Mouse (Mus musculus) forebrain, embryonic 11.5 days (tissue): ENCODE data around the gene Gsdmc3. TPM values are rescaled to one million over a fixed set of nuclear protein-coding genes. Genes with fewer than 3 reads are reported as not detected.
"Not testable (repeated sequence)": the region's sequence is repeated elsewhere in the genome, so short reads cannot be mapped to it uniquely, and the experiment has no call there.

Experiments used
- ATAC-seq: fragments of 200-750 bp; cut with Nextera tagmentation; replicated peaks from 2 replicates; pipeline ENCODE4 v1.8.0; 2017; ENCODE audit warnings: moderate TSS enrichment; ENCODE audit not compliant: low FRiP score
- DNase-seq: peaks from one replicate; pipeline ENCODE4 v3.0.0-alpha.2; 2017; ENCODE audit warnings: low spot score
- H3K27ac ChIP-seq: fragments of 300-500 bp; sonication (generic); 2 replicates; pipeline ENCODE4 v1.5.1; 2014; ENCODE audit warnings: low read depth, low read length
- H3K27me3 ChIP-seq: fragments of 300-500 bp; sonication (generic); 2 replicates; pipeline ENCODE4 v1.6.1; 2014; ENCODE audit warnings: mild to moderate bottlenecking, low read length, mixed read lengths; ENCODE audit not compliant: control insufficient read depth, insufficient read depth
- H3K36me3 ChIP-seq: fragments of 300-500 bp; sonication (generic); 2 replicates; pipeline ENCODE4 v1.6.1; 2014; ENCODE audit warnings: mild to moderate bottlenecking, low read length, moderate library complexity, mixed read lengths; ENCODE audit not compliant: control insufficient read depth, insufficient read depth
- H3K4me1 ChIP-seq: fragments of 300-500 bp; sonication (generic); replicated peaks from 2 replicates; pipeline ENCODE4 v1.6.1; 2014; ENCODE audit warnings: low read length, mixed read lengths; ENCODE audit not compliant: control insufficient read depth, insufficient read depth
- H3K4me2 ChIP-seq: fragments of 300-500 bp; sonication (generic); 2 replicates; pipeline ENCODE4 v1.6.1; 2014; ENCODE audit warnings: low read depth, mild to moderate bottlenecking, low read length, moderate library complexity, mixed read lengths; ENCODE audit not compliant: severe bottlenecking
- H3K4me3 ChIP-seq: fragments of 300-500 bp; sonication (generic); 2 replicates; pipeline ENCODE4 v1.5.1; 2014; ENCODE audit warnings: low read depth, low read length
- H3K9ac ChIP-seq: fragments of 300-500 bp; sonication (generic); 2 replicates; pipeline ENCODE4 v1.6.1; 2014; ENCODE audit warnings: low read length
- H3K9me3 ChIP-seq: fragments of 300-500 bp; sonication (generic); 2 replicates; pipeline ENCODE4 v1.6.1; 2016; ENCODE audit warnings: low read length, mixed read lengths; ENCODE audit not compliant: control insufficient read depth
- WGBS: fragments of 180-500 bp; shearing (Covaris S2); extraction: QIAGEN DNeasy Blood & Tissue Kit; methylation state at CpG from one replicate; pipeline ENCODE4 v1.1.7; 2014; 5-methylcytosine and 5-hydroxymethylcytosine counted together
- polyA plus RNA-seq: library from polyadenylated mRNA; unstranded; fragments of >200 nt; fragmentation: Nextera tagmentation; extraction: Ambion mirVana; gene quantifications from 2 replicates; pipeline ENCODE4 v1.2.1, GENCODE M21; 2014

Gene Gsdmc3
- polyA plus RNA-seq, 1 experiment from 2014 or later: not detected

DNA sequence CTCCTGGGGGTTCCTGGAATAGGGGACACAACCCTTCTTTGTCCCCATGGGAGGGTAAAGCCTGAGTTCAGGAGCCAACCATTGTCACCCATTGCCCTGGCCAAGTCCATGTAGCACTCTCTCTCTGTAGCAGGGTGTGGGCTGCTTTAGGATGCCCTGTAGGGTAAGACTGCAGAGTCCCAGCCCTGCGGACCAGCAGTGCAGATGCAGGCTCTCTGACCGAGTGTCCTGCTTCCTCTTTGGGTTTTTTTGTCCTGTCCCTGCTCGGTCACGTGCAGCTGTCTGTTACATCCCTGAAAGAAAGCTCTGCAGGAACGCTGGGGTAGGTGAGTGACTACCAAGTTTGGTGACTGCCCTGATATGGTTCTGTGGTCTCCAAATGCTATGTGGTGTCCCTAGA lies 10.1 kb upstream of the Gsdmc3 start:
- H3K36me3 ChIP-seq, H3K4me3 ChIP-seq, H3K9ac ChIP-seq, H3K4me1 ChIP-seq, DNase-seq, H3K27ac ChIP-seq, H3K4me2 ChIP-seq, H3K9me3 ChIP-seq, ATAC-seq, H3K27me3 ChIP-seq: not testable (repeated sequence)
- 70% methylated on average over 4 of the region's 5 CpGs for WGBS

DNA sequence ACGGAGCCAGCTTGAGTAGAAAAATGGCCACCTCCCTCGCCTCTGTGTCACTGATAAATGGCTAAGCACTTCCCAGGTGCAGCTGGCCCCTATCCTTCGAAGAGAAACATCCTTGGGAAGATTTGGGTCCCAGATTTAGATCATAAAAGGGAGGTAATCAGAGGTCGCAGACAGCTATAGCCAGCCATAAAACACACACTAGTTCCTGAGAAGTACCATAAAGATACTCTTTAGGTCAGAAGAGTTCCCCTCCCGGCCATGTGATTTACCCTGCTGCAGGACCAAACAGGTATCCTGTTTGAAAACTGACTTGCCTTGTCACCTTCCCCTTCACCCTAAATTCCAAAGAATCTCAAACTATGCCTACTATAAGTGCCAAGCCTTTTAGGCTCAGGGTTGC lies 9.6 kb upstream of the Gsdmc3 start:
- H3K36me3 ChIP-seq, H3K4me2 ChIP-seq, H3K9ac ChIP-seq, H3K4me1 ChIP-seq, DNase-seq, H3K27me3 ChIP-seq, H3K9me3 ChIP-seq, H3K4me3 ChIP-seq, H3K27ac ChIP-seq, ATAC-seq: not testable (repeated sequence)
- no CpG with 5 or more reads among the region's 5 CpGs for WGBS

DNA sequence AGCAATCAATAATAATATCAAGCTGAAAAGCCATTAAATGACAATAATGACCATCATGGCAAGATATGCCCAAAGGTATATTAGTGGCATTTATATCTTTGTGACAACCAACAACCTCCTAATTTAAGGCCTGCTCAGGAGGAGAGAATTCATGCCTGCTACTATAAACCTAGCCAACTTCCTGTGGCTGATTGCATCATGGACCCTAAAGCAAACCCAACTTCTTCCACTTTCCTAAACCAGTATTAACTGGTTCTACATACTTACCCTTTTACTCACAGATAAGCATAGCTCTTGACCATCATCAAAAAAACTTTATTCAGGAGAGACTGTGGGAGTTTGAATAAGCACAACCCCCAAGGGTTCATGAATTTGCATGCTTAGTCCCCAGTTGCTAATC lies 2.2 kb downstream of the Gsdmc3 start:
- H3K9ac ChIP-seq, H3K4me3 ChIP-seq, DNase-seq, H3K4me2 ChIP-seq, H3K4me1 ChIP-seq, H3K36me3 ChIP-seq, ATAC-seq, H3K27me3 ChIP-seq, H3K9me3 ChIP-seq, H3K27ac ChIP-seq: not testable (repeated sequence)

DNA sequence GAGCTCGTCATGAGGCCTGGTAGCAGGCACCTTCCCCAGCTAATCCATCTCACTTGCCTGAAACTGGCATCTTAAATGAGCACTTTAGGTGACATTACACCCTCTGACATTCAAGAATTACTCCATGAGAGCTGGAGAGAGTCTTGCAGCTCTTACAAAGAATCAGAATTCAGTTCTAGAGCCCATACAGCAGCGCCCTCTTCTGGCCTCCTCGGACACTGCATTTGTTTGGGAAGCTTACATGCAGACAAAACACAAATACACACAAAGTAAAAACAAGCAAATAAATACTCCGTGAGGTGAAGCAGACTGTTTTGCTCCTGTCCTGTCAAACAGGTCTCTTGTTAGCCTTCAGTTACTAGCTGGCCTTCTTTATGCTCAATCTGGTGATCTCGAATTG lies 16.4 kb downstream of the Gsdmc3 start:
- H3K27ac ChIP-seq, H3K27me3 ChIP-seq, H3K36me3 ChIP-seq, H3K4me3 ChIP-seq, H3K9ac ChIP-seq, H3K4me1 ChIP-seq, ATAC-seq, H3K9me3 ChIP-seq, H3K4me2 ChIP-seq: not testable (repeated sequence)
- peak; percentile 63 for DNase-seq
- 44% methylated on average over 5 of the region's 5 CpGs for WGBS

Other genes with a start within 250 kb of the Gsdmc3 start
- not detected in 2 replicates for gene Gsdmc2, start 33.4 kb downstream of the Gsdmc3 start, polyA plus RNA-seq
- gene Gsdmc4, start 33.7 kb upstream of the Gsdmc3 start, polyA plus RNA-seq: not detected in 2 replicates
- gene Fam49b, start 181.9 kb upstream of the Gsdmc3 start, polyA plus RNA-seq: 110 TPM in 2 replicates